Mouse (Mus musculus): Measurements from ENCODE around the gene Tmem206. TPM values are rescaled to one million over a fixed set of nuclear protein-coding genes. Genes with fewer than 3 reads are reported as not detected.
A peak's percentile ranks its signal among the peaks of the same experiment; 100 is the strongest.

Gene Tmem206
- polyA plus RNA-seq, 2 experiments from 2014 or later: 24.4 to 29.2 TPM

- ATAC-seq: no peak
These were observed 14.3 kb upstream of the Tmem206 start for GRCm38 (mm10) chr1:191311296-191311898.

GRCm38 (mm10) chr1:191312513-191312941 lies 13.2 kb upstream of the Tmem206 start:
- ATAC-seq: peak; percentile 87

GRCm38 (mm10) chr1:191313158-191313557 lies 12.6 kb upstream of the Tmem206 start:
- peak; percentile 16 for ATAC-seq

- ATAC-seq: no peak
These were observed 11.8 kb upstream of the Tmem206 start for GRCm38 (mm10) chr1:191313926-191314325.

- no peak for ATAC-seq
These were observed 8.9 kb upstream of the Tmem206 start for GRCm38 (mm10) chr1:191316818-191317217.

- peak; percentile 83 for ATAC-seq
These were observed 8.0 kb upstream of the Tmem206 start, which contains the start of gene Nenf for GRCm38 (mm10) chr1:191317591-191318196. TSS of gene Nenf (minus strand) at chr1:191318194.

GRCm38 (mm10) chr1:191318686-191319085 lies 7.0 kb upstream of the Tmem206 start:
- no peak for ATAC-seq

- no peak for ATAC-seq
These were observed 2.3 kb upstream of the Tmem206 start for GRCm38 (mm10) chr1:191323381-191323780.

- ATAC-seq: no peak
These were observed 750 bp upstream of the Tmem206 start for GRCm38 (mm10) chr1:191324733-191325590.

- peak; percentile 78 for ATAC-seq
These were observed 646 bp downstream of the Tmem206 start for GRCm38 (mm10) chr1:191326233-191326882.

- ATAC-seq: no peak
These were observed 1.5 kb downstream of the Tmem206 start for GRCm38 (mm10) chr1:191327258-191327657.

- no peak for ATAC-seq
These were observed 2.3 kb downstream of the Tmem206 start for GRCm38 (mm10) chr1:191328019-191328441.

GRCm38 (mm10) chr1:191330356-191330755 lies 4.6 kb downstream of the Tmem206 start:
- no peak for ATAC-seq

GRCm38 (mm10) chr1:191334500-191334899 lies 8.8 kb downstream of the Tmem206 start:
- no peak for ATAC-seq

GRCm38 (mm10) chr1:191339876-191340275 lies 14.2 kb downstream of the Tmem206 start:
- no peak for ATAC-seq

GRCm38 (mm10) chr1:191340530-191340929 lies 14.8 kb downstream of the Tmem206 start:
- no peak for ATAC-seq

GRCm38 (mm10) chr1:191347602-191348001 lies 21.9 kb downstream of the Tmem206 start:
- no peak for ATAC-seq

- no peak for ATAC-seq
These were observed 22.9 kb downstream of the Tmem206 start for GRCm38 (mm10) chr1:191348592-191348991.

GRCm38 (mm10) chr1:191348996-191349395 lies 23.3 kb downstream of the Tmem206 start:
- ATAC-seq: no peak

GRCm38 (mm10) chr1:191349486-191350037 lies 23.9 kb downstream of the Tmem206 start:
- ATAC-seq: no peak

GRCm38 (mm10) chr1:191350355-191350754 lies 24.6 kb downstream of the Tmem206 start:
- no peak for ATAC-seq

GRCm38 (mm10) chr1:191352786-191353488 lies 27.2 kb downstream of the Tmem206 start:
- peak; percentile 53 for ATAC-seq

Measured in CD4-positive, CD25-positive, alpha-beta regulatory T cell, adult 4 months (primary cell).